Mouse (Mus musculus) erythroblast, embryonic 14.5 days (primary cell): ENCODE results near the gene Pnpla2. TPM values are rescaled to one million over a fixed set of nuclear protein-coding genes. Genes with fewer than 3 reads are reported as not detected.

Source experiments
- H3K27me3 ChIP-seq: 2 replicates; pipeline ENCODE4 v1.6.1; 2012; ENCODE audit warnings: inconsistent platforms; ENCODE audit not compliant: control insufficient read depth
- H3K36me3 ChIP-seq: 2 replicates; pipeline ENCODE4 v1.6.1; 2012; ENCODE audit warnings: mild to moderate bottlenecking, inconsistent platforms; ENCODE audit not compliant: control insufficient read depth
- H3K4me1 ChIP-seq: 2 replicates; pipeline ENCODE4 v1.6.1; 2012; ENCODE audit warnings: inconsistent platforms; ENCODE audit not compliant: control insufficient read depth
- H3K4me3 ChIP-seq: replicated peaks from 2 replicates; pipeline ENCODE3; 2012; ENCODE audit warnings: moderate library complexity, mild to moderate bottlenecking, inconsistent platforms
- H3K9me3 ChIP-seq: 2 replicates; pipeline ENCODE4 v1.6.1; 2012; ENCODE audit warnings: low read length, inconsistent platforms, mixed read lengths; ENCODE audit not compliant: control insufficient read depth
- GATA1 ChIP-seq: IDR thresholded peaks from 2 replicates; pipeline ENCODE4 v1.6.1; 2012; ENCODE audit warnings: low read length, inconsistent platforms, mixed read lengths
- TAL1 ChIP-seq: IDR thresholded peaks from 3 replicates; pipeline ENCODE4 v1.6.1; 2012; ENCODE audit warnings: low read length, inconsistent platforms, mixed read lengths
- polyA plus RNA-seq: library from polyadenylated mRNA; stranded (reverse); fragments of >175 nt; gene quantifications from 2 replicates; pipeline ENCODE4 v1.2.3, GENCODE M21; 2012

The Pnpla2 gene
- polyA plus RNA-seq, 1 experiment, result 3.0 TPM

DNA sequence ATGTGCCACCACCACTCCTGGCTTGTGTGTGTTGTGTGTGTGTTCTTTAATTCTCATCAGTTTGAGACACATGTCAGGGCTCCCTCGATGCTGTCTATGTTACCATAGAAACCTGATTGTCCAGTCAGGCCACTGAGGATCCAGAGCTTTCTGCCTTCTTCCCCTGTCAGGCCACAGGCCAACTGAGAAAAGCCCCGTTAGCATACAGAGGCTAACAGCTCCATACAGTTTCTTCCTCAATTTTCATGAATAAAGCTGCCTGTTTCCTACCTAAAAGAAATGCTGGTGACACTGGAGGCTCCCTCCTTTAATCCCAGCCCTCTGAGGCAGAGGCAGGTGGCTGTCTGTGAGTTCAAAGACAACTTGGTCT lies 18.5 kb upstream of the Pnpla2 start:
- peaks cover 89% of the 10 kb centered on the region for H3K4me1 ChIP-seq
- peaks cover 78% of the 10 kb centered on the region for H3K36me3 ChIP-seq
- TF ChIP-seq TAL1, result no peak
- TF ChIP-seq GATA1, result no peak
- no peaks in the 10 kb centered on the region for H3K27me3 ChIP-seq
- peak overlapping the region; percentile 76 for H3K4me3 ChIP-seq
- no peaks in the 10 kb centered on the region for H3K9me3 ChIP-seq

DNA sequence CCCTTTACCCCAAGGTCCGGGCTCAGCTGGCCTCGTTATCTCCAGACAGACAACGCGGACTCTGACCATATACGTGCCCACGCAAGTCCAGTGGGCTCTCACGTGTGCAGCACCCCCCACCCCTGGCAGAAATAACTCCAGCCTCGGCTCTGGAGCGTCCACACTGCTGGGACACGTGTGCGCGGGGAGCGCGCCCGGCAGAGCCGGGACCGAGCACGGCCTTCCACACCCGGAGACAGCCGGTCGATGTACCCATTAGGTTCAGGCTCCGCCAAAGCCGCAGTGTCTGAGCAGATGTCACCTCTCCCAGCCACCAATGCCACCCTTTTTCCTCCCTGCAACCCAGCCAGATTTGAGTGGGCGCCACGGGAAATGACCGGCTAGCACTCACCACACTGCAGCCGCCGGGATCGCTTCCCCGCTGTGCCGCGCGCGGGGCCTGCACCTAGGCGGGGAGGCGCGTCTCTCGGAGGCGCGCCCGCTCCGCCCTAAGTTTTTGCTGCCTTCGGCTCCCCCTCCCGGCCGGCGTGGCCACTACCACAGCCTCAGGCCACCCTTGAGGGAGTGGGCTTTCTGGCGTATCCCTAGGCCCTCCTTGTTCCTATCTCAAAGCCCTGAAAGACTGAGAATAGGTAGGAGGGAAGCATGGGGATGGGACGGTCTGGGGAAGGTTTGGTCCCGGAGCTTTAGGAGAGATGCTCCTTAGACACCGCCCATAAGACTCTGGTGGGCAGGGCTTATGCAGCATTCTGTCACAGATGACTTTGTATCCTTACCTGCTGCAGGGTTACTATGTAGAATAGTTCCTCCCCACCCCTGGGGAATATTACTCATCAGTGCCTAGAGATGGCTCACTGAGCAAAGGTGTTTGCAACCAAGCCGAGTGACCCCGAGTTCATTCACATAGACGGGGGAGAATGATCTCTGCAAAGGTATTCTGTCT lies 17.5 kb upstream of the Pnpla2 start, which contains the start of gene Slc25a22:
Gene Slc25a22, minus strand, starts transcription at position 715 of the 943 bp plus-strand sequence.
- Histone ChIP-seq H3K9me3 (no peaks in the 10 kb centered on the region), H3K36me3 (peaks cover 78% of the 10 kb centered on the region), H3K4me1 (peaks cover 92% of the 10 kb centered on the region), H3K27me3 (no peaks in the 10 kb centered on the region), H3K4me3 (peak within 1 kb of the TSS; percentile 76)
- TF ChIP-seq TAL1 (no peak), GATA1 (no peak)

DNA sequence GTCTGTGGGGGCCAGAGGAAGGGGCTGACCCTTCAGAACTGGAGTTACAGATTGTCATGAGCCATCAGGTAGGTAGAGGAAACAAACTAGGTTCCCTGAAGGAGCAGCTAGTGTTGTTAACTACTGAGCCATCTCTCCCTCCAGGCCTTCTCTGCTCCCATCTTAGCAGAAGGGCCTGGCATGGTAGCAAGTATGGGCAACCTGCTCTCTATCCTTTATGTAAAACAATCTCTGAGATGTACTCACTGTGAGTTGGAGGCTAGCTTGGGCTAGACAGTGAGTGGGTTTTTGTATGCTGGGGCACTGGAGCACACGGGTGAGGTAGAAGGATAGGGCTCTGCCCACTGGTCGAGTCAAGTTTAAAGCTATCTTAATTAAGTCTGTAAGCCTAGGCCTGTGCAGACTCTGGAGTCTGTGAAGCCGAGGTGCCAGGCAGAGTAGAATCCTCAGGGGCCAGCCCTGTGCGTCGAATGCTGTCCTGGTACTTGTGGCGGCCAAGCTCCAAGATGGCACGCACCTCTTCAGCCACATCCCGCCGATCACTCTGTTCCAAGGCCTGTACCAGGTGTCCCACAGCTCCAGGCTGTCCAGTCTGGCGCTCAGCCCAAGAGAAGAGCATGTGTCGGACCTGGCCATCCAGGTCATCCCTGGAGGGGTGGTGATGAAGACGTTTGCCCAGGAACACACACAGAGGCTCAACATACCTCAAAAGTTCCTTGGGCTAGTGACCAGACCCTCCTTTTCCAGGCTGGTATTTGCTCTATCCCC lies 16.6 kb upstream of the Pnpla2 start:
- Histone ChIP-seq H3K9me3 (no peaks in the 10 kb centered on the region), H3K27me3 (no peaks in the 10 kb centered on the region), H3K36me3 (peaks cover 76% of the 10 kb centered on the region), H3K4me3 (no peak overlapping the region), H3K4me1 (peaks cover 93% of the 10 kb centered on the region)
- no peak for TF ChIP-seq GATA1

DNA sequence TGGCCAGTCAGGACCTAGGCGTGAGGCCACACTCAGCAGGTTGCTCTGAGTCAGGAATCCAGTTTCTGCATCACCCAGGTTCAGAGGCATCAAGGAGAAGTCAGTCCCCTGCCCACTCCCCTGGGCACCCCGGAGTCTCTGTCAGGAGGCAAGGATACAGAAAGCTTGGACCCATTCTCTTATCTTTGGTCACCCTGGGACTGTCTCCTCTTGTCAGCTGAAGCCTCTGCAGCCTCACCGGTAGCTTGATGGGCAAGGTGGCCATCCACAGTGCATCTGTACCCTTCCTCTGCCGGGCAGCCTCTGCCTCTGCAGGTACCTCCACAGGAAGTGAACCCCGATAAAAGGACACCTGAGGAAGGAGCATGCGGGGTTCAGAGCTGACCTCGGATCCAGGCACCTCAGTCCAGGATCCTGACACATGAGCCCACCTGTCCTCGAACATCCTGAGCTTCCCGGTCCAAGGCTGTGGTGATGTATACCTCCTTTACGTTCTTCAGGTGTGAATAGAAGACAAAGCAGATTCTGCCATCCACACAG lies 15.8 kb upstream of the Pnpla2 start:
- TF ChIP-seq GATA1, result no peak
- no peak for TF ChIP-seq TAL1
- Histone ChIP-seq H3K27me3 (no peaks in the 10 kb centered on the region), H3K36me3 (peaks cover 69% of the 10 kb centered on the region), H3K4me3 (no peak overlapping the region), H3K4me1 (peaks cover 93% of the 10 kb centered on the region), H3K9me3 (no peaks in the 10 kb centered on the region)

DNA sequence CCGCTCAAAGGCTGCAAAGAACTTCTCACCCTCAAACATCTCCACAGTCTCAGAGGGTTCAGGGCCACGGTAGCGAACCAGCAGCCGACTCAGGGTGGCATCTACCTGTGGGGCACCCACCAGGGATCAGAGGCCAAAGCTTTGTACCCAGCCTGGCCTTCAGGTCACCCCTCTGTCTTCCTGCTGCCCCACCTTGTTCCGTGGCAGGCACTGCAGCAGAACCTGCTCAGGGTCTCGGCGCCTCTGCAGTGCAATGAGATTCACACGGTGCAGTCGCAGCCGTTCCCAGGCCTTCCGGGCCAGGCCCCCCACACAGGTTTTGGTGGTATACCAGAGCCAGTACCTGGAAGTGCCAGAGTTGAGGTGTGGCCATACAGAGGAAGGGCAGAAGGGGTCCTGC lies 15.2 kb upstream of the Pnpla2 start:
- H3K9me3 ChIP-seq, result no peaks in the 10 kb centered on the region
- H3K27me3 ChIP-seq, result no peaks in the 10 kb centered on the region
- TF ChIP-seq TAL1, result no peak
- TF ChIP-seq GATA1, result no peak
- H3K4me3 ChIP-seq, result no peak overlapping the region
- peaks cover 93% of the 10 kb centered on the region for H3K4me1 ChIP-seq
- H3K36me3 ChIP-seq, result peaks cover 69% of the 10 kb centered on the region

DNA sequence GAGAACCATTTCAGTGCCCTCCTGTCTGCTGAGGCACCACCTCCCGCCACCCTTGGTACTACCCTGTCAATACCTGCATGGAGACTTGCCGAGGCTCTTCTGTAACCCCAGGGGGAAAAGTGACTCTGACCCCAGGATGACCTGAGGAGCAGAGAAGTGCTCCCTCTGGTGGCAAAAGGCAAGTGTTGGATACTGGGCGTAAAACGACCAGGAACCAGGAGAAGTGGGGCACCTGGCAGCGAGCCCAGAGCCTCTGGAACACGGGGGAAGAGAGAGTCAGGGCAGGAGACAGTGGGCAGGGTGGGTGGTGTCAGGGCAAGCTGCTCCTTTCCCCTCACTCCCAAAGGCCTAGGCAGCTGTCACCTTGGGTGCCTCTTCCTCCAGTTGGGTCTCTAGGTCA lies 14.4 kb upstream of the Pnpla2 start:
- no peaks in the 10 kb centered on the region for H3K27me3 ChIP-seq
- H3K36me3 ChIP-seq, result peaks cover 68% of the 10 kb centered on the region
- peak overlapping the region; percentile 23 for H3K4me3 ChIP-seq
- H3K4me1 ChIP-seq, result peaks cover 87% of the 10 kb centered on the region
- H3K9me3 ChIP-seq, result no peaks in the 10 kb centered on the region
- TF ChIP-seq GATA1, result no peak
- TF ChIP-seq TAL1, result no peak

DNA sequence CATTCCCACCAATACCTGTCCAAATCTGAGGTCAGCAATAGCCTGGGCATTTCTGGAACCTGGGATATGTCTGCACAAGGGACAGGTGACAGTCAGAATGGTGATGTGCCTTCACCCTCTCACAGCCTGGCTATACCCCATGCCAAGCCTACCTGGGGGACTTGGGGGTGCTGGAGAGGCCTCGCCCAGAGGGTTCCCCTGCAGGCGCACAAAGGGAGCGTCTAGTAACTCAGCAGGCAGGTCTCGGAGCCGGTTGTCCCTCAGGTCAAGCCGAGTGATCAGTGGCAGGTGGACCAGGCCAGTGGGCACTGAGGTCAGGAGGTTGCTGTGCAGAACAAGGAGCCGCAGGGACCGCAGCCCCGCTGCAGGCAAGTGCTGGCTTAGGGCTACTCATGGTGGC lies 13.5 kb upstream of the Pnpla2 start:
- Histone ChIP-seq H3K36me3 (peaks cover 59% of the 10 kb centered on the region), H3K4me3 (peak overlapping the region; percentile 71), H3K4me1 (peaks cover 83% of the 10 kb centered on the region)

DNA sequence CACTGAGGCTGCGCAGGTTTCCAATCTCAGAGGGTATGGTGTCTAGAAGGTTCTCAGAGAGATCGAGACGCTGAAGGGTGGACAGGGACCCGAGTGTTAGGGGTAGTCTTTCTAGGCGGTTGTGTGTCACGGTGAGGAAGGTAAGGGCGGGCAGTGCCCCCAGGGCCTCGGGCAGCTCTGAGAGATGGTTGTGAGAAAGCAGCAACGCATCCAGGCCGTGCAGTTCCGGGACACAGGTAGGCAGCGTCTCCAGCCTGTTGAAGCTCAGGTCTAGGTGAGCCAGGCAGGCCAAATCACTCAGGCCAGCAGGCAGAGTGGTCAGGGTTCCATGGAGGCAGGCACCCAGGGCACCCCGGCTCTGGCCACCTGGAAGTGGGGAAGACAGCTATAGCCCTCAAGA lies 12.8 kb upstream of the Pnpla2 start:
- H3K4me1 ChIP-seq, result peaks cover 82% of the 10 kb centered on the region
- no peaks in the 10 kb centered on the region for H3K9me3 ChIP-seq
- H3K36me3 ChIP-seq, result peaks cover 57% of the 10 kb centered on the region
- H3K4me3 ChIP-seq, result peak overlapping the region; percentile 71
- TF ChIP-seq TAL1 (no peak), GATA1 (no peak)
- no peaks in the 10 kb centered on the region for H3K27me3 ChIP-seq

More for the DNA sequence above, 13.5 kb upstream of the Pnpla2 start:
- no peaks in the 10 kb centered on the region for H3K9me3 ChIP-seq
- no peaks in the 10 kb centered on the region for H3K27me3 ChIP-seq
- TF ChIP-seq TAL1 (no peak), GATA1 (no peak)

DNA sequence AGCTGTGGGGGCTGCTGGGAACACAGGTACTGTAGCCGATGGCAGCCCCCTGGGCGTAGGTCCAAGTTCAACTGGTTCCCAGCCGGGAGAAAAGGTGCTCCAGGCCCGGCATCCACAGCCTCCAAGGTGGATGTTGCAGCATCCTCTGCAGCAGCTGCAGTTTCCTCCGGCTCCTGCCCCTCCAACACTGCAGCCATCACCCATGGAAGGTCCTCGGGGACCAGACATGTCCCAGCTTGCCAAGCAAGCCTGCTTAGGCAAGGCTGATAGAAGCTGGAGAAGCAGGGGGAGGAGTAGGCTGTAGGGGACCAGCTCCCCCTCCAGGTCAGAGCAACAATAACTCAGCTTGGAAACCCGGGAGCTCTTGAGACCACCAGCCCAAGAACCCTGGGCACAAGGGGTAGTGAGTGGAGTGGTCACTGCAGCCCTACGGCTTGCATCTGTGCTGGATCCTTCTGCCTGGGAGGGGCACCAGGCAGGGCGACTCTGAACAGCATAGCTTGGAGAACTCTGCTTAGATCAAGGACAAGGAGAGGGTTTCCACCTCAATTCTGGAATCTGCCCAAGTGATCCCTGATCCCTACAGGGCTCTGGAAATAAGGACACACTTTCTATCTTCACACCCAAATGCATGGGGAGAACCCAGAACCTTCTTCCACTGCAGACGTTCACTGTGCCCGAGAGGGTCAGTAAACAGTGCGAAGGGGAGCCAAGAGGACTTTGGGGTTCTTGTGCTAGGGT lies 11.7 kb upstream of the Pnpla2 start:
- Histone ChIP-seq H3K9me3 (no peaks in the 10 kb centered on the region), H3K4me3 (peak overlapping the region; percentile 71), H3K36me3 (peaks cover 50% of the 10 kb centered on the region), H3K27me3 (no peaks in the 10 kb centered on the region), H3K4me1 (peaks cover 77% of the 10 kb centered on the region)
- TF ChIP-seq GATA1 (no peak), TAL1 (no peak)
